Mouse (Mus musculus) hindbrain, embryonic 13.5 days (tissue): ENCODE results near the gene Tbc1d1. TPM values are rescaled to one million over a fixed set of nuclear protein-coding genes. Genes with fewer than 3 reads are reported as not detected.

Experiments
- ATAC-seq: fragments of 200-750 bp; cut with Nextera tagmentation; 2 replicates; pipeline ENCODE4 v1.8.0; 2017; ENCODE audit warnings: moderate TSS enrichment; ENCODE audit not compliant: low FRiP score
- H3K27ac ChIP-seq: fragments of 300-500 bp; sonication (generic); 2 replicates; pipeline ENCODE4 v1.5.1; 2015; ENCODE audit warnings: inconsistent platforms, mild to moderate bottlenecking, moderate library complexity
- H3K27me3 ChIP-seq: fragments of 300-500 bp; sonication (generic); 2 replicates; pipeline ENCODE4 v1.6.1; 2015; ENCODE audit warnings: mild to moderate bottlenecking, inconsistent platforms
- H3K36me3 ChIP-seq: fragments of 300-500 bp; sonication (generic); 2 replicates; pipeline ENCODE4 v1.6.1; 2015; ENCODE audit warnings: mild to moderate bottlenecking, inconsistent platforms
- H3K4me1 ChIP-seq: fragments of 300-500 bp; sonication (generic); replicated peaks from 2 replicates; pipeline ENCODE4 v1.6.1; 2015; ENCODE audit warnings: inconsistent platforms
- H3K4me2 ChIP-seq: fragments of 300-500 bp; sonication (generic); 2 replicates; pipeline ENCODE4 v1.6.1; 2015; ENCODE audit warnings: inconsistent platforms, mild to moderate bottlenecking, moderate library complexity
- H3K4me3 ChIP-seq: fragments of 300-500 bp; sonication (generic); 2 replicates; pipeline ENCODE4 v1.5.1; 2015; ENCODE audit warnings: mild to moderate bottlenecking, inconsistent platforms
- H3K9ac ChIP-seq: fragments of 300-500 bp; sonication (generic); 2 replicates; pipeline ENCODE4 v1.6.1; 2015; ENCODE audit warnings: mild to moderate bottlenecking, inconsistent platforms
- H3K9me3 ChIP-seq: fragments of 300-500 bp; sonication (generic); 2 replicates; pipeline ENCODE4 v1.6.1; 2016; ENCODE audit warnings: inconsistent platforms
- WGBS: fragments of 180-500 bp; shearing (Covaris S2); methylation state at CpG from one replicate; pipeline ENCODE4 v1.1.7; 2015; 5-methylcytosine and 5-hydroxymethylcytosine counted together
- microRNA-seq: library from miRNA; unstranded; fragments of <30 nt; microRNA quantifications from one replicate; pipeline ENCODE4, GENCODE M21; 2016
- polyA plus RNA-seq: library from polyadenylated mRNA; unstranded; fragments of >200 nt; fragmentation: Nextera tagmentation; extraction: Ambion mirVana; gene quantifications from 2 replicates; pipeline ENCODE4 v1.2.1, GENCODE M21; 2015

Gene Tbc1d1
- polyA plus RNA-seq, 1 experiment from 2014 or later = 14.5 TPM

GRCm38 (mm10) chr5:64400742-64401141 lies 244.6 kb downstream of the Tbc1d1 start:
- Histone ChIP-seq H3K36me3 (no peaks in the 10 kb centered on the region), H3K4me3 (no peak overlapping the region), H3K9ac (no peak overlapping the region), H3K9me3 (no peaks in the 10 kb centered on the region), H3K4me1 (no peaks in the 10 kb centered on the region), H3K27ac (no peak overlapping the region), H3K4me2 (no peak overlapping the region), H3K27me3 (no peaks in the 10 kb centered on the region)
- 97% methylated on average over 4 of the region's 4 CpGs for WGBS
- no peak for ATAC-seq

Small RNAs within 50 kb of the gene (microRNA-seq; reads per million reads assigned to microRNA genes)
- gene Gm22395 = not detected

Other genes with a start within 250 kb of the Tbc1d1 start
- gene Rell1, start 187.4 kb upstream of the Tbc1d1 start, polyA plus RNA-seq = 9.0 and 10.2 TPM in 2 replicates
- 23.4 and 24.0 TPM in 2 replicates for gene Pgm2, start 63.4 kb upstream of the Tbc1d1 start, polyA plus RNA-seq